Mouse (Mus musculus): ENCODE data around the gene Glul. TPM values are rescaled to one million over a fixed set of nuclear protein-coding genes. Genes with fewer than 3 reads are reported as not detected.
"Not testable (repeated sequence)": the region's sequence is repeated elsewhere in the genome, so short reads cannot be mapped to it uniquely, and the experiment has no call there.

Glul gene
- total RNA-seq (2014; fragmentation: Nextera tagmentation), result 49.6 and 116 TPM in 2 replicates
- total RNA-seq (2017), result 74.8 and 98.1 TPM in 2 replicates

GRCm38 (mm10) chr1:153899731-153900380 is at the start of gene Glul, which contains the start of gene Teddm2:
Glul (plus strand) TSS chr1:153899944.
Teddm2 (minus strand) TSS chr1:153900228.
- peak; percentile 91 for ATAC-seq (replicated peaks; ENCODE audit: low FRiP score, low TSS enrichment, poor library complexity, severe bottlenecking)

DNA sequence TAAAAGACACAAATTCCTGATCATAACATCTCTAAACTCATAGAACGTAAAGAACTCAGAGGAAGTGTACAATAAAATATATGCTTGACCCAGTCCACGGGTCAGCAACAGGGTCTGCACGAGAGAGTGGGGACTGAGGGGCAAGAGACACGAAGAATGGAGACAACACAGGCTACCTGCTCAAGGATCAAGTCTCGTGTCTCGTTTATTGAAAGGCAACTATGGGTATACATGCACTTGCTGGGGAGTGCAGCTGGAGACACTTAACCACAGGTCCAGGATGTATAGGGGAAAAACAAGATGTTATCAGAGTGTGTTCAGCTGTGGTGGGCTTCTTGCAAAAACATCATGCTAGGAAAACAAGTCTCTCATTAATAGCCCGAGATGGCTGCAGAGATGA is 47.0 kb upstream of the Glul start:
- ATAC-seq (replicated peaks; ENCODE audit: low FRiP score, low TSS enrichment, poor library complexity, severe bottlenecking), result not testable (repeated sequence)

DNA sequence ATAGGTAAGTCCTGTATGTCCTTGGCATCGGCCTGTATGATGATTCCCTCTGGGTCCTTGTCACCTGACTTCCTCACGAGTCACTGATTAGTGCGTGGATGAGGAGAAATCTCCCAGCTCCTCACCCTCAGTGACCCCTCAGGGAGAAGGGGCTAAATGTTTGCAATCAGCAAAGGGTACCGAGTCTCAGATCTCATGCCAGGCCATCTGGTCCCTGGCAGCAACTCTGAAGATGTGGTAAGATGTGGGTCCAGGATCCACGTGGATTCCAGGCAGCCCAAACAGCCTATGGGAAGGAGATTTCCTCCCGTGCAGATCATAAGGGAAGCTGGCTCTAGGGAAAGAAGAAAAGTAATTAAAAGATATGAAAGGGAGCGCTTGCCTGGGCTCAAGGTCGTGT is 43.8 kb upstream of the Glul start:
- no peak for ATAC-seq (replicated peaks; ENCODE audit: low FRiP score, low TSS enrichment, poor library complexity, severe bottlenecking)

GRCm38 (mm10) chr1:153874045-153874444 is 25.7 kb upstream of the Glul start, which contains the start of gene Teddm1b:
Teddm1b (plus strand) TSS chr1:153874345.
- no peak for ATAC-seq (replicated peaks; ENCODE audit: low FRiP score, low TSS enrichment, poor library complexity, severe bottlenecking)

GRCm38 (mm10) chr1:153880391-153880790 is 19.4 kb upstream of the Glul start:
- not testable (repeated sequence) for ATAC-seq (replicated peaks; ENCODE audit: low FRiP score, low TSS enrichment, poor library complexity, severe bottlenecking)

GRCm38 (mm10) chr1:153886024-153886633 is 13.6 kb upstream of the Glul start:
- no peak for ATAC-seq (replicated peaks; ENCODE audit: low FRiP score, low TSS enrichment, poor library complexity, severe bottlenecking)

DNA sequence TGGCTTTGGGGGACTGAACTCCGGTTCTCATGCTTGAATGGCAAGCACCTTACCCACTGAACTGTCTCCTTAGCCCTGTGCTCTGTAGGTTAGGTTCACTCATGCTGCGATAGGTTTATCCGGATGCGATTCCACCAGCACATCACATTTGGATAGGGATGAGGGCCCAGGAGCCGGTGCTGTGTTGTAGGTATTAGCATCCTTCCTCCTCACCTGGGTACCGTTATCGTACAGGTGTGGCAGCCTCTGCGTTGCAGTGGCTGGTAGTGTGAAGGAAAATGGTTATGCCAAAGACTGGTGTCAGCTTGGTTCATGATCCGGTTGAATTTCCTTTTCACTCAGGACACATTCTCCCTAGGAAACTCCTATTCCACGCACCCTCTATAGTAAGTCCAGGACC is 9.6 kb upstream of the Glul start:
- ATAC-seq (replicated peaks; ENCODE audit: low FRiP score, low TSS enrichment, poor library complexity, severe bottlenecking), result no peak

- no peak for ATAC-seq (replicated peaks; ENCODE audit: low FRiP score, low TSS enrichment, poor library complexity, severe bottlenecking)
These were observed 8.3 kb upstream of the Glul start, which contains the start of gene Teddm1a for GRCm38 (mm10) chr1:153891442-153891841. Teddm1a (plus strand) TSS chr1:153891742.

DNA sequence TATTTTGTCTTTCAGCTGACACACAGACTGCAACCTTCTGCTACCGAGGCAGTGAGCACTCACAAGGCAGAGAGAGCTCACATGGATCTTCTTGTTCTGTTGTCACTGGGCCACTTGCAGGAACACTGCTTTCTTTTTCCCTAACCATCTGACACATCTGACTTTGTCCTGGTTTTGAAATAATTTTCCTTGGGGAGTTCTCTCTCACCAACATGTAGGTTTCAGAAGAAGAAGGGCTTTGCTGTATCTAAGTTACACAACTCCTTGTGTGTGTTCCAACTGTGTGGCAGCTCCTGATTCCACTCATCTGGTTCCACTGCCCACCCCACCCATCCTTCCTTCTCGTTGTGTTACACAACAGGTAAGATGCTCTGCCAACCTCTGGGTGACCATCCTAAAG is 6.0 kb upstream of the Glul start:
- no peak for ATAC-seq (replicated peaks; ENCODE audit: low FRiP score, low TSS enrichment, poor library complexity, severe bottlenecking)

DNA sequence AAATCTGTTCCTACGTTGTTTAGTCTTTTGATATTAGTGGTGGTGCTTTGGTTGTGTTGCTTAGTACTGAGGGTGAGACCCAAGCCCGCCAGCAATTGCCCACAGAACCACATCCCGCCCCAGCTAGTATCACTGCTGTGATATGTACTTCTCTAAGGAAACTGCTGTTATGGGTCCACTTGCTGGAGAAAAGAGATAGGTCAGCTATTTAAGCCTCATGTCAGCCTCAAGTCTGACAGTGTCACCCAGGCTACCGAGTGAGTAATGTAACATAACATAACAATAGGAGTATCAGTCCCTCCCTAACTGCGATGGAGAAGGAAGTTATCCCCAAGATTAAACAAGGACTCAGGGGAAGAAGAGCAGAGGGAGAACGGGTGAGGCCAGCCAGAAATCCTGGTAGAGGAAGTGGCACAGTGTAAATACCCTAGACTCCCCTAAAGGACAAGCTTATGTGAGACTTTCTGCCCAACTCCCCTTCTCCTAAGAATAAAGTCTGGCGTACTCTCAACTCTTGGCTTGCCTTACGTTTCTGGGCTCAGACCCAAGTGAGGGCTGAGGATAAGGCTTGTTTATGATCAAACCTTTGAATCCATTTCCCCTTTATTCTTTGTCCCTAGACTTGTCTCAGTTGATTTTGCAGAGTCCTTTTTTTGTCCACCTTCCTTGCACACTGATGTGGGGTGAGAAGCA is 5.4 kb upstream of the Glul start:
- 0 out of 2 replicates have a peak, but pooled peaks have one; percentile 17 for ATAC-seq (replicated peaks; ENCODE audit: low FRiP score, low TSS enrichment, poor library complexity, severe bottlenecking)

DNA sequence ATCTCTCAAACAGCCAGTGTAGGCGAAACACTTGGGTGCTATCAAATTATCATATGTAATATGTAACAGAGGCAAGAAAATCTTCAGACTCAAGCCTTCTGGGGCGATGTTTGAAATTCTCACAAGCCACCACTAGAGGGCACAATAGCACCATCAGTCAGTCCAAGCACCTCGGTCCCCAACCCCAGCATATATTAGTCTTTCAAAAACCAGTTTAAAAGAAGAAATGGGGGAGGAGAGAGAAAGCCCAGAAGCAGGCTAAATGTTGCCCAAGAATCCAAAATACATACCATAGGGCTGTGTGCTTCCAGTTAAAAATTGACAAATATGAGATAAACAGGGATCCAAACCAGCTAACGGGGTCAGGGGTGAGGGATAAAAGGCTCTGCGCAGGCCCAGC is 4.8 kb upstream of the Glul start:
- ATAC-seq (replicated peaks; ENCODE audit: low FRiP score, low TSS enrichment, poor library complexity, severe bottlenecking), result peak; percentile 44

- no peak for ATAC-seq (replicated peaks; ENCODE audit: low FRiP score, low TSS enrichment, poor library complexity, severe bottlenecking)
These were observed 2.5 kb upstream of the Glul start for GRCm38 (mm10) chr1:153897196-153897595.

- no peak for ATAC-seq (replicated peaks; ENCODE audit: low FRiP score, low TSS enrichment, poor library complexity, severe bottlenecking)
These were observed 584 bp upstream of the Glul start for GRCm38 (mm10) chr1:153898989-153899730.

GRCm38 (mm10) chr1:153900381-153900780 is 637 bp downstream of the Glul start:
- ATAC-seq (replicated peaks; ENCODE audit: low FRiP score, low TSS enrichment, poor library complexity, severe bottlenecking), result peak; percentile 6; the same call in 1 of the 2 replicates

- ATAC-seq (replicated peaks; ENCODE audit: low FRiP score, low TSS enrichment, poor library complexity, severe bottlenecking), result peak; percentile 31
These were observed 1.4 kb downstream of the Glul start for GRCm38 (mm10) chr1:153900860-153901730.

GRCm38 (mm10) chr1:153903006-153903405 is 3.3 kb downstream of the Glul start:
- no peak for ATAC-seq (replicated peaks; ENCODE audit: low FRiP score, low TSS enrichment, poor library complexity, severe bottlenecking)

- ATAC-seq (replicated peaks; ENCODE audit: low FRiP score, low TSS enrichment, poor library complexity, severe bottlenecking), result no peak
These were observed 4.5 kb downstream of the Glul start for GRCm38 (mm10) chr1:153904236-153904635.

DNA sequence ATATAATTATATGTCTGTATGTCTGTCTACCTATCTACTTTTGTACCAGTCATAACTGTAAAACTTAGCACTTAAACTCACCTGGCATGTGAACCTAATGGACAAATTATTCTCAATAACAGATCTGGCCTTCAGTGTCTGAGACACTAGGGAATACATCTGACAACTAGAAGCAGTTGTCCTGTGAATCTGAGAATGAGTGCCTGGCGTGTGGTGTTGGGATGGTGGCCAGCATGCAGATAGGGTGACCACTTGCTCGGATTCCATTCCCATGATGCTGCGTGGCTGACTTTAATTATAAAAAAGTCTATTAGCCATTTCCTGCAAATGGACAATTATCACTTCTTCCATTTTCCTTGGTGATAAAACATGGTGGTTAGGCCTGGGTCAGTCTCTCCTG is 6.1 kb downstream of the Glul start:
- no peak for ATAC-seq (replicated peaks; ENCODE audit: low FRiP score, low TSS enrichment, poor library complexity, severe bottlenecking)

GRCm38 (mm10) chr1:153908208-153908607 is 8.5 kb downstream of the Glul start:
- ATAC-seq (replicated peaks; ENCODE audit: low FRiP score, low TSS enrichment, poor library complexity, severe bottlenecking), result no peak

Data from megakaryocyte-erythroid progenitor cell, adult 5-6 weeks (primary cell).